Mouse (Mus musculus) right cerebral cortex, postnatal 14 days (tissue): Measurements from ENCODE around the gene Depdc1b.

Experiments used
- DNase-seq: peaks from one replicate; pipeline ENCODE4 v3.0.0; 2022

Depdc1b gene

DNA sequence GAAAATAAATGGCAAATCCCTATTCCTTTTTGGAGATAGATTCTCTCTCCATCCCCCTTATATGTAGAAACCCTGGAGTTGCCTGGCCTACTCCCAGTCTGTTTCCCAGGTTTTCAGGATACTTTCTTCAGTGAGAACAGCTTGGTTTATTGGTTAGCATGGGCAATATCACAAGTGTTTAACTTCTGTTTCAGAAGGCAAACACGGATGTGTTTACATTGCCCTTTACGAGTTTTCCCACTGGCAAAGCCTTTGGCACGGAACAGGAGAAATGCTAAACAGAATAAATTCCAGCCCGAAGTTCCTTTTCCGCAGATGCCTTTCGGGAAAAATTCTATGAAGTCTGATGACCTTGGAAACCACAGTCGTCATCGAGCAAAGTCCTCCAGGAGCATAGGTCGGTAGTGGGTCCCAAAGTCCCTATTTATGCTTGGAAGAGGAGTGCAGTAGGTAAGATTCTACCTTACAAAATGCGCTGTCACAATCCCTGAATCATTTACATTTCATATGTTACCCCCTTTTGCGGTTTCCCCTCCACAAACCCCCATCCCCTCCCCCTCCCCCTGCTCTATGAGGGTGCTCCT is 132.3 kb downstream of the Depdc1b start:
- no peak for DNase-seq

DNA sequence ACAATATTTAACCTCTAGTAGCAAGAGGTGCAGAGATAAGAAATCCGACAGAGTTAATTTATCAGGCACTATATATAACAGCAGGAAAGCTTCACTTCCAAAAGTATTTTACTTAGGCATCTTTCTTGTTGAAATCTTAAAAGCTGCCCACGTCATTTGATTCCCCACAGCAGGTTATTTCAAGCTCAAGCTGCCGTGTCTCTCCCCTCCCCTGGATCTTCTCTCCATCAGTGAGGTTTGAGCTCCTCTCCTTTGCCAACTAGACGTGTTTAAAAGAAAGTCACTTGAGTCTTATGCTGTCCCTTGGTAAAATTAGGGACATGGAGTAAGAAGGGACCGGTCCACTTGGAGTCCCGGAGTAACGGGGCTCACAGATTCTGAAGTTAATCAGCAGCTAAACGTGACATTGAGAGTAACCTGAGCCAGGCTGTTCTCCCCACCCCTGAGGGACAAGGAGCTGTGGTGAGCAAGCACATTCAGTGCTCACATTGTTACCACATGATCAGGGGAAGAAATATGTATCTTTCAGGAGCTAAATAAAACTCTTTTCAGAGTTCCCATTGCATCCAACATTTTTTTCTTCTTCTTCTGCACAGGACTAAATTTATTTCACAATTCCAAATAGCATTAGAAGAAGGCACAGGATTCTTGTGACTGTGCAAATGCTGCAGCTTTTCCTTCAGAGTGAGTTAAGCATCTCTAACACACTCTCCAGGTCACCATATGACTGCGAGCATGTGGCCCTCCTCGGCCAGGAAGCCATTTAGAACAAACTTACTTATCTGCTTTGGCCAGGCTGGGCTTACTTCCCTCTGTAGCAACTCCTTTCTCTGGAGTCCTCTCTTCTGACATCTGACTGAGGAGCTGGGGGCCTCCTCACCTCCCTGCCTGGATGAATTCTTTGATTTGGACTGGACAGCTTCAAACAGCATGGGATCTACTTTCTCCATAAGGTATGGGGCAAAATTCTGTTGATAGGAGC is 133.3 kb downstream of the Depdc1b start, which contains the start of gene Pde4d:
Gene Pde4d, plus strand, starts transcription at position 833 of the 982 bp plus-strand sequence.
- DNase-seq = no peak

DNA sequence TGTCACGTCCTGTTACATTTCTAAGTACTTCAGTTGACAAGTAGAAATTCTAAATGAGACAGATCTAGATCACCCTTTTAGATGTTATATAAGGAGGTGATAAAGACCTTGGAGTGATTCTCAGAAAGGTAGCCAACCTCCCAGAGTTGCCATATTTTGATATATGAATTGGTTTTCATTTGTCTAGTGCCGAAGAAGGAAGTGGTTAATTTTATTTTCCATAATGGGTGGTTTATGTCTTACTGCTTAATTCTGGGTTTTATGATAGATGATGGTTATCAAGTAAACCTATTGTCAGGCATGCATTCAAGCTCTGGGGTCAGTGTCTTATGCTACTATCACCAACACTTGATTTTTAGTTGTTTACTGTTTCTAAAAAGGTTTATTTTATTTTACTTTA is 135.0 kb downstream of the Depdc1b start:
- no peak for DNase-seq

DNA sequence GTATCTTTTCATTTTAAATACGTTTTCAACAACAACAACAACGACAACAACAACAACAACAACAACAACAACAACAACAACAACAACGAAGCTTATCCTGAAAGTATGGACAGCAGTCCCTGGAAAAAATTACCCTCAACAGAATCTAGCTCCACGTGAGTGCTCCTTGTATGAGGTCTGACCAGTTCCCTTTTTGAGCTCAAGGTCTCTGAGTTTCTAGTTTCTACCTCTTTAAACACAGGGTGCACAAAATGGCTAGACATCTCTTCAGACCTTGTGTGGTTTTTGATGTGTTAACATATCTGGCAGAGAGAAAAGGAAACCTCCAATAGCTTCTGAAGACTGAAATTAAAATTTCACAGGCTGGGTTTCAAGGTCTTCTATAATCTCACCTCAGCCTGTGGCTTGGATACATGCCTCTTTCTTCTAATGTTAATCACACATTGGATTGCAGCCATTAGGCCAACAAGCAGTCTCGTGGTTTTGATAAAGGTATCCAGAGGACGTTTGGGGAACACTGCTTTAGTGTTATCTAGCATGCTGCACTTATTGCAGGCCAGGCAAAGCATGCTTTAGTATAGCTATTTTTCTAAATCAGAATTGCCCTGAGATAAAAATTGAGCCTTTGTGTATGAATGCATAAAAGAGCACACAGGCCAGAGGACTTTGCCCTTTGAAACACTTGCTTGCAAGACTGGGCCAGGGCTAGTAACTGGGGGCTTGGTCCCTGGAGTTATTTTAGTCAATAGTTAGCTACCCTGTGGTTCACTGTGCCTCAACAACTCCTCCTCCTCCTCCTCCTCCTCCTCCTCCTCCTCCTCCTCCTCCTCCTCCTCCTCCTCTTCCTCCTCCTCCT is 137.2 kb downstream of the Depdc1b start:
- DNase-seq = no peak
